Mouse (Mus musculus): ENCODE measurements around the gene Pxdc1. TPM values are rescaled to one million over a fixed set of nuclear protein-coding genes. Genes with fewer than 3 reads are reported as not detected.

Pxdc1 gene
- total RNA-seq, 2 experiments from 2014 or later, result 11.8 to 18.4 TPM

DNA sequence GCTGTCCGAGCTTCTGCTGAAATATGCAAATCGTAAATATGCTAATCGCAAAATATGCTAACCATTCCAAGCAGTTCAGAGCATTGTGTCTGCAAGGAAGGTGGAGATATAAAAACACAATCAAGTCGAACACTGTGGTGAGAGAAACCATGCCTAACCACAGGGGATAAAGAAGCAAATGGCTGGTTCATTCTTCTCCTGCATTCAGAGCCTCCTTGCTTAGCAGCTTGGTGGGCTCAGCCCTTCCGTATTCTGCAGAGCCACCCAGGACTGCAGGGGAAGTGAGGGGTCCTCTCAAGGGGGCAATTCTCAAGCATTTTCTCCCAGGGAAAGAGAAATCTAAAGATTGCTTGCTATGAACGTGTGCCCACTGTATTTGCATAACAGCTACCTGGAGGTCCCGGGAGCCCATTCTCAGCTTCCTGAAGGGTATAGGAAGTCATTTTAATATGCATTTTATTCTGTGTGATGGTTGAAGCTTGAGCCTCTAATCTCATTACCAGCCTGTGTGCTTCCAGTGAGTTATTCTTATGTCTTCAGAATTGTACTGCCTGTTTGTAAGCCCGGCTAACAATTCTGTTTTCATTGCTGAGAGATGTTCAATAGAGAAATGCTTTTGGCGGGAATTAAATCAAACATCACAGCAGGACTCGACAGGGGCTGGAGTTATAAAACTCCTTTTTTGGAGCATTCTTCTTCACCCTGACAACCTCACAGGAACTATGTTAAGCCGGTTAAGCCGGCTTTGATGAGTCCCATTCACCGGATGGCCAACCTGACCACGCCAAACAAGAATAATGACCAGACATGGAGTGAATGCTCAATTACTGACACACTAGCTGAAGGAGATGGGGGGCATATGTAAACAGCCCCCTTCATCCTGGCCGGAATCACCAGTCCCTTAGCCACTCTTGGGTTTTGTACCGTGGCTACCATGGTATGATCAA, 16.9 kb upstream of the Pxdc1 start:
- Histone ChIP-seq H3K4me3 (no peak overlapping the region), H3K27ac (no peak overlapping the region)
- no peak for TF ChIP-seq CTCF (conservative IDR thresholded peaks at IDR 0.05)
- DNase-seq (ENCODE audit: low spot score in 2 of 2), result no peak

DNA sequence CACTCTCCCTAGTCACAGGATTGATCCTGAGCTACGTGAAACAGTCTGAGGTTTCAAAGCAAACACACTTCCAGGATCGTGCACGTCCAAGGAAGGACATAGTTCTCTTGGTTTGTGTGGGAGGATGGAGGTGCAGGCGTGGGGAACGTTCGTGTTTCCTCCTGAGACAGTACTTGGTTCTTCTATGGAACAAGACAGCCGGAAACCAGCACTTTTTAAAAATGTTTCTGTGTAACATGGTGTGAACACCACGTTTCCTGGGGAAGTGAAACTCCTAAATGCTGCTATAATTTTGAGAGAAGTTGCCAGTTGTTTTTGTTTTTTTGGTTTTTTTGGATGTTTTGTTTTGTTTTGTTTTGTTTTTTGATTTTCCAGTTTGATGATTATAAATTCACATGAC, 13.9 kb upstream of the Pxdc1 start:
- H3K4me3 ChIP-seq, result no peak overlapping the region
- H3K27ac ChIP-seq, result no peak overlapping the region
- no peak for DNase-seq (ENCODE audit: low spot score in 2 of 2)
- no peak for TF ChIP-seq CTCF (conservative IDR thresholded peaks at IDR 0.05)

DNA sequence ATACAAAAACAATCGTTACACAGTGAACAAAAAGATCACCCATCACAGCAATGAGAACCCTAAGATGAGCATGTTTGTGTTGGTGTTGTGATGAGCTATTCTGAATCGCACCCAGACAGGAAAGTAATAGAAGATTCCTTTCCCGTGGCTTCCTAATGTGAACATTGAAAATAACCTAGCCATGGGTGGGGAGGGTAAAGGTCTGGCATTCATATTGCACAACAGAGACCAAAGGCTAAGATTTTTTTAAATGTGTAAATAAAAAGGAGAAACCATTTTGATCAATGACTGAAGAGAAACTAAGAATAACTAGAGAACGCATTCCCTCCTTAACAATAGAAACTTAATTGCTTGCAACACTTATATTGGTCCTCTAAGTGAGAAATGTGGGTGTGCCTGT, 11.8 kb upstream of the Pxdc1 start:
- TF ChIP-seq CTCF (conservative IDR thresholded peaks at IDR 0.05), result no peak
- no peak for DNase-seq (ENCODE audit: low spot score in 2 of 2)
- Histone ChIP-seq H3K27ac (no peak overlapping the region), H3K4me3 (no peak overlapping the region)

DNA sequence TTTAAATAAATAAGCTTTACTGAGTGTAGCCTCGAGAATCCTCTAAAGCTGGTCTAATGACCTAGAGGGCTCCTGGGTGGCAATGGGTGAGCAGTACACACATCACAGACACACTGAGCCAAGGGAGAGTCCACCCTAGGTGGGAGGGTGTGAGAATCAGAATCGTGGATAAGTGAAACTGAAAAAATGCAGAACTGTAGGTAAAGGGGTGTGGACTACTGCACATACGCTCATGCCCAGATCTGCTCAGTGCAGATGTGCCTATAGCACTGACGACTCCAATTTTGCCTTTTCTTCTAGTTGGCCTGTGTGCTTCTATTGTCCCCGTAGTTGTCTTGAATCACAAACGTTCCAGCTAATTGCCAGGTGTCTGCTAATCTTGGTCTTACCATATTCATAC, 10.5 kb upstream of the Pxdc1 start:
- TF ChIP-seq CTCF (conservative IDR thresholded peaks at IDR 0.05), result no peak

DNA sequence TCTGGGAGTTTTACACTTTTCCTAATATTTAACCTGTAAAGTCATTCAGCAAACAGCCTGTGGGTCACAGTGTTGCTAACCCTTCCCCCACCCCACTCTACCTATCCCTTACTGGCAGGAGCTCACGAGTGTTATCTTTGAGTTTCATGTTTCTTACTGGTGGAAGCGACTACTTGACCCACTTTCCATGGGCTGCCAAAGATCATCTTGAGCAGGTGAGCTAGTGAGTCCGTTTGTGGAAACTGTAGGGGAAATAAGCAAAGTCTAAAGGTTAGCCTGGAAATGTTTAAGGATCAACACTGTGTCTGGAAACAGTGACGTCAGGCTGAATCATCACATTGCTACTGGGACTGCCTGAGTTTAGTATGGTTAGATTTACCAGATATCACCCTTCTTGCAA, 6.2 kb upstream of the Pxdc1 start:
- DNase-seq (ENCODE audit: low spot score in 2 of 2), result no peak
- Histone ChIP-seq H3K27ac (no peak overlapping the region), H3K4me3 (no peak overlapping the region)
- TF ChIP-seq CTCF (conservative IDR thresholded peaks at IDR 0.05), result no peak

More for the DNA sequence above, 10.5 kb upstream of the Pxdc1 start:
- Histone ChIP-seq H3K27ac (no peak overlapping the region), H3K4me3 (no peak overlapping the region)
- DNase-seq (ENCODE audit: low spot score in 2 of 2), result no peak

DNA sequence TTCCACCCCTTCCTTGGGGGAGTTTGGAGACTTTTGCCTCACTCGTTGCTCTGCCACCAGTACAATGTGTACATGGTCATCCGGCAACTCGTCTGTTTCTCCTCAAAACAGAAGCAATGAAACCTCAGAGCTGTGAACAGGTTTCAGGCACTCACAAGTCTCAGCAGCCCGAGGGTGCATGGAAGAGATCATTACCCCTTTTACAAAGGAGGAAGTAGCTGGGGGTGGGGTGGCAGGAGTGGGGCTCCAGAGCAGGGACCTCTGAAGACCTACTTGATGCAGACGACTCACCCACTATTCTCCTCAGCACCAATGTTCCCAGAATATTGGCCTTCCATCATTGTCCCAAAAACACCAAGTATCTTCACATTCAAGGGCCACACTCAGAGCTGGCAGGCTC, 3.1 kb upstream of the Pxdc1 start:
- DNase-seq (ENCODE audit: low spot score in 2 of 2), result no peak
- H3K4me3 ChIP-seq, result no peak overlapping the region
- H3K27ac ChIP-seq, result no peak overlapping the region
- TF ChIP-seq CTCF (conservative IDR thresholded peaks at IDR 0.05), result no peak

DNA sequence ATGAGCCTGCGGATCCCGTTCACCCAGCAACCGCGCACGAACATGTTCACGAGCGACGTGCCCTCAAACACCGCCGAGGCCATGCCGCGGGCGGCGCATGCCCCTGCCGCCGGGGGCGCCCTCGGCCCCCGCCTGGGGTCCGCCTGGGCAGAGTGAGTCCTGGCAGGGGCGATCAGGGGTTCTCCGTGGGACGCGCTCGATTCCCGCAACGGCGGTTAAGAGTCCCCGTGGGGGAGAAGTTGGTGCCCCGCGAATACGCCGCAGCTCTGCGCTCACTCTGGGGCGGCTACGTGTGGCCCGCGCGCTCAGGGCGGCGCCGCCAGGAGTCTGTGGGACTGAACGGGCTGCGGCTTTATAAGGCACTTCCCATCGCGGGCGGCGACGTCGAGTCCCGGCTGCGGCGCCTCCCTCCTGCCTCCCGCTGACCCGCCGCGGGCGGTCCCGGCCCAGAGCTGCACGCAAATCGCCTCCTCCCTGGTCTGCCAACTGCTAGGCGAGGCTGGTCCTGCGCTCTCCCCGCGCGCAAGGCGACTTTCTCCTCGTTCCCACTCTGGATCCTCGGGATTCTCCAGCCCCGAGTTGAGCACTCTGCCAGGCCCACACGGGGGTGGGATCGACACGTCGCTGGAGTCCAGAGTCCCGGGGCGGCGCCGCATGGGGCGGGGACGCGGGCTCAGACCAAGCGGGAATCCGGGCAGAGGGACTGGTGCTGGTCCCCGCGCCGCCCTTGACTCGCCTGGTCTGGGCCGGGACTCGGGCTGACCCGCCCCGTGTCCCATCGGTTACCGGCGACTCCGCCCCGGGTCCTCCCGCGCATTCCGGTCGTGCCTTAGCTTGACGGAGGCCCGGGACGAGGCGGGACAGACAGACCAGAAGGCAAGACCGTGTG, 689 bp downstream of the Pxdc1 start:
- DNase-seq (ENCODE audit: low spot score in 2 of 2), result peak in 1 of 2 experiments; percentile 49
- H3K27ac ChIP-seq, result peak overlapping the region; percentile 75
- peak; percentile 79 for TF ChIP-seq CTCF (conservative IDR thresholded peaks at IDR 0.05)
- peak overlapping the region; percentile 67 for H3K4me3 ChIP-seq

DNA sequence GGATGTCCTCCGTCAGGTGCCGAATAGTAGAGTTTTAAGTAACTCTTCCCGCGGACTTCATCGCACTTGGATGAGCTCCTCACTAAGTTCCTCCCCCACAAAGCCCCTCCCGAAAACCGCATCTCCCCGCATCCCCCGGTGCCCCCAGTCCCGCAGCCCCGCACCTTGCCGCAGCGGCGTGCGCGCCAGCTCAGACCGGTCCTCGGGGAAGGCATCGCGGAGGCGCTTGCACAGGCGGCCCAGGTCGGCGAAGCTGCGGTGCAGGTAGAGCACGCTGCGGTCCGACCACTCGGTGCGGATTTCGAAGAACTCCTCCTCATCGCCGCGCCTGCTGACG, 1.3 kb downstream of the Pxdc1 start:
- Histone ChIP-seq H3K27ac (peak overlapping the region; percentile 75), H3K4me3 (peak overlapping the region; percentile 67)
- no peak for TF ChIP-seq CTCF (conservative IDR thresholded peaks at IDR 0.05)
- no peak for DNase-seq (ENCODE audit: low spot score in 2 of 2)

DNA sequence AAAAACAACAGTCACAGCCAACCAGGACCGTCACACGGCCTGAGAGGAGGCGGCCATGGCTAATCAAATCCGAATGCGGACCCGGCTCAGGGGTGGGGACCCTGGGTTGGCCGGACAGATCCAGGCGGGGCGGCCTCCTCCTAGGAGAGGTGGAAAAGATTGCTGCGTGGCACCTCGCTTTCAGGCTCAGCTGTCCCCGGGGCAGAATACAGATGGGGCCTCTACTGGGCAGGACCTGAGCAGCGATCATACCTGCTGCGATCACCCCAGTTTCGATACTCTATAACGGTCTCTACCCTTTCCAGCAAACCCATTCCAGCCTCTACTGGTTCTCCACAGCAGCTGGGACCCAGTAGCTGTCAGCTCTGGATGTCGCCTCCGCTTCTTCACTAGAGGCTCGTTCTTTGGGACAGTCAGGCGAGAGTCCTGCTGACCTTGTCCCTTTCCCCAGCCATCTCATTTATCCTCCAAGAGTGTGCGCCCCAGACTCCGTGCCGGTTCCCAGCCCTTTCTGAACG, 1.8 kb downstream of the Pxdc1 start:
- no peak for TF ChIP-seq CTCF (conservative IDR thresholded peaks at IDR 0.05)
- peak overlapping the region; percentile 75 for H3K27ac ChIP-seq

DNA sequence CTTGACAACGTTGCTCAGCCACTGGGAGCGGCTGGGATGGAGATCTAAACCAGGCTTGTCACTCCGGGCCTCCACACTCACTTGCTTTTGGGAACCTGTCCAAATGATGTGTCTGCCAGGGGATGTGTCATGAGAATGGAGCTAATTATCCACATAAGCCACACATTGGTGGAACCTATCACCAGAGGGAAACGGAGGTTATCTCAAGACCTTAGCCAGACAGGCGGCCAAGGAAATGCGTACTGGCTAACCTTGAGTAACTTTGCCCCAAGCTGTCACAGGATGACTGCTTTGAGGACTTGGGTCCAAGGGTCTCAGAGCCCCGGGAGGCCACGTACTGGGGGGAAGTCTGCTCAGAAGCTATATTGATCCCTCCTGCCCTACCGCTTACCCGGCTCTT, 2.3 kb downstream of the Pxdc1 start:
- DNase-seq (ENCODE audit: low spot score in 2 of 2), result peak; percentile 58 to 61
- TF ChIP-seq CTCF (conservative IDR thresholded peaks at IDR 0.05), result no peak
- Histone ChIP-seq H3K27ac (peak overlapping the region; percentile 75), H3K4me3 (peak overlapping the region; percentile 67)

More for the DNA sequence above, 1.8 kb downstream of the Pxdc1 start:
- peak overlapping the region; percentile 67 for H3K4me3 ChIP-seq
- no peak for DNase-seq (ENCODE audit: low spot score in 2 of 2)

DNA sequence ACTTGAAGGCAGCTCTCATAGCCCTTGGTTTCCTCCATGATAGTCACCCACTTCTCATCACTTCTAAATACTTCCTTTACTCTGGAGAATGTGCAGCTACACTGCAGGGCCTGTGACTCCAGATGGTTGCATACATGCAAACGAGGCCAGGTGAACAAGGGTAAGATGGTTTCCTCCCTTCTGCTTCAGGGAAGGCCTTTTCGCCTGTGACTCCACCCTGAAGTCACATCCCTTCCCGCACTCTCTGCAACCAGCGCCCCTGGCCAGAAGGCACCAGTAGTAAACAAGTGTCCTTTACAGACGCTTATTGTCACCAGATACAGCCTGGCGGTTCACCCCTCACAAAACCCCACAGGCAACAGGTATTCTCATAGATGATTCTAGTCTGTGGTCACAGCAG, 2.9 kb downstream of the Pxdc1 start:
- Histone ChIP-seq H3K4me3 (peak overlapping the region; percentile 67), H3K27ac (peak overlapping the region; percentile 75)
- no peak for TF ChIP-seq CTCF (conservative IDR thresholded peaks at IDR 0.05)
- DNase-seq (ENCODE audit: low spot score in 2 of 2), result no peak

DNA sequence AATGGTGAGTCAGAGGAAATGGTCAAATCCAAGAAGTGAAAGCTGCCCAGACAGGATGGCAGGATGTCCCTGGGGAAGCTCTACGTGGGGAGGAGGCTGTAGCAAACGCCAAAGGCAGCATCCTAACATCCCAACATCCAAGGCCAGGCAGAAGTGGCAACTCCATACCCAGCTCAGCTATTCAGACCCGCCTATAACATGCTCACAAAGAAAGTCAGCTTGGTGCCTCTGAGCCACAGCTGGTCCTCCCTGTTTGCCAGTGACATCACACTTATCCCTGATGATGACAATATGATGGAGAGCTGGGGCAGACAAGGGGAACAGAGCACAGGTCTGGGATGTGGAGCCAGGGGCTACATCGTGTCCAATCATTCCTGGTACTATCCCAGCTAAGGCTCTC, 5.5 kb downstream of the Pxdc1 start:
- TF ChIP-seq CTCF (conservative IDR thresholded peaks at IDR 0.05), result no peak
- no peak overlapping the region for H3K4me3 ChIP-seq
- no peak overlapping the region for H3K27ac ChIP-seq
- DNase-seq (ENCODE audit: low spot score in 2 of 2), result no peak

DNA sequence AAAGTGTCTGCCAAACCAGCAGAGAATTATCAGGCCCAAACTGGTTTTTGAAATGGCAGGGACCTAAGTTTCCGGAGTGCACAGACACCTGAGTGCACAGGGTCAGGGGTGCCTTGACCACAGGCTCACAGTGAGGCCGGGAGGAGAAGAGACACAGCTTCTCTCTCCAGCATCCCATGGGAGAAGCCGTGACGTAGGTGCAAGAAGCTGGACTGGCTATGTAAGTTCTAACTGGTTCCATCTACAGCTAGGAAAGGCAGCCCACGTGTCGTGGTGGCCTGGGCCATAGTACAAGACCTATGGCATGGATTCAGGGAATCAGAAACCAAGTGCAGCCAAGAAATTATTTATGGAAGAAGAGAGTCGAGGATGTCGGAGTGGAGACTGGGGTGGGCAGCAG, 6.1 kb downstream of the Pxdc1 start:
- no peak for TF ChIP-seq CTCF (conservative IDR thresholded peaks at IDR 0.05)
- Histone ChIP-seq H3K4me3 (no peak overlapping the region), H3K27ac (no peak overlapping the region)
- no peak for DNase-seq (ENCODE audit: low spot score in 2 of 2)
